Mouse (Mus musculus) liver, adult 2 months (tissue): ENCODE measurements around the gene Endou.

ENCODE experiments used
- CTCF ChIP-seq: fragments of 200-500 bp; IDR thresholded peaks from 2 replicates; pipeline ENCODE4 v1.5.1; 2011; ENCODE audit warnings: low read depth, low read length, control low read depth
- POLR2A ChIP-seq: fragments of 200-500 bp; IDR thresholded peaks from 2 replicates; pipeline ENCODE4 v1.6.1; 2011; ENCODE audit warnings: low read length, control low read depth; ENCODE audit not compliant: insufficient read depth; ENCODE audit errors: extremely low read depth

GRCm38 (mm10) chr15:97742074-97742473 lies 10.9 kb upstream of the Endou start:
- TF ChIP-seq CTCF: no peak
- no peak for TF ChIP-seq POLR2A
